Mouse (Mus musculus) limb, embryonic 10.5 days (tissue): ENCODE results near the gene Myh4. TPM values are rescaled to one million over a fixed set of nuclear protein-coding genes. Genes with fewer than 3 reads are reported as not detected.

ENCODE experiments used
- DNase-seq: peaks from one replicate; pipeline ENCODE4 v3.0.0-alpha.2; 2017; ENCODE audit warnings: low spot score
- H3K27ac ChIP-seq: fragments of 300-500 bp; sonication (generic); 2 replicates; pipeline ENCODE4 v1.5.1; 2016; ENCODE audit warnings: mild to moderate bottlenecking
- H3K27me3 ChIP-seq: fragments of 300-500 bp; sonication (generic); 2 replicates; pipeline ENCODE4 v1.6.1; 2016; ENCODE audit warnings: low read depth, mild to moderate bottlenecking; ENCODE audit not compliant: poor library complexity, severe bottlenecking
- H3K36me3 ChIP-seq: fragments of 300-500 bp; sonication (generic); 2 replicates; pipeline ENCODE4 v1.6.1; 2016; ENCODE audit warnings: mild to moderate bottlenecking, moderate library complexity
- H3K4me1 ChIP-seq: fragments of 300-500 bp; sonication (generic); 2 replicates; pipeline ENCODE4 v1.6.1; 2016
- H3K4me3 ChIP-seq: fragments of 300-500 bp; sonication (generic); 2 replicates; pipeline ENCODE4 v1.5.1; 2016; ENCODE audit warnings: mild to moderate bottlenecking, moderate library complexity
- H3K9me3 ChIP-seq: fragments of 300-500 bp; sonication (generic); replicated peaks from 2 replicates; pipeline ENCODE4 v1.6.1; 2016; ENCODE audit warnings: mild to moderate bottlenecking
- WGBS: fragments of 180-500 bp; shearing (Covaris S2); methylation state at CpG from one replicate; pipeline ENCODE4 v1.1.7; 2016; 5-methylcytosine and 5-hydroxymethylcytosine counted together
- polyA plus RNA-seq: library from polyadenylated mRNA; unstranded; fragments of >200 nt; fragmentation: Nextera tagmentation; extraction: Ambion mirVana; gene quantifications from 2 replicates; pipeline ENCODE4 v1.2.1, GENCODE M21; 2016

The Myh4 gene
- not detected in 2 replicates for polyA plus RNA-seq

DNA sequence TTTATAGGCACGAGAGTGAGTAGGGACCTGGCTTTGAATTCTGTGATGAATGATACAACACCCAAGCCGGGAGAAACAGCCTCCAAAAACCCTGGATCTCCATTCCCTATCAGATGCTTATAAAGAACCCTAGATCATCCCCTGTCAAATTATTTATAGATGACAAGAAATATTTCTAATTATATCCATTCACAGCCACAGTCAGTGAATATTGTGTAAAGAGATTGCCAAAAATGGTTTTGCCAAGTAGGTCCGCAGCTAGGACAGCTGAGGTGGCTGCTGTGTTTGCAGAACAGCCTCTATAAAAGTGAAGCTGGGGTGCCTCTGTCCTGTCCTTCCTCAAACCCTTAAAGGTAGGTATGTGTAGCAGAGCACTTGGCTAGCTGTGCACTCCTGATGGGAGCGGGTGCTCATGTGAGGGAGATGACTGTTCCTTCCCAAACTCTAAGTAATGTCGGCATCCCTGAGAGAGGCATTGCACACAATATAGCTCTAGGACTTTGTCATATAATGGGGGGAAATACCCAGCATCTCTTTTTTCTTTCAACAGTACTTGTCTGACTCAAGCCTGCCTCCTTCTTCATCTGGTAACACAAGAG, at the start of gene Myh4:
Gene Myh4 (plus strand): TSS at position 549 of the 599 bp plus-strand sequence.
- no peaks in the 10 kb centered on the region for H3K27me3 ChIP-seq
- H3K27ac ChIP-seq, result no peak within 1 kb of the TSS
- no peaks in the 10 kb centered on the region for H3K9me3 ChIP-seq
- H3K36me3 ChIP-seq, result no peaks in the 10 kb centered on the region
- WGBS, result 77% methylated on average over 5 of the region's 5 CpGs
- H3K4me3 ChIP-seq, result no peak within 1 kb of the TSS
- H3K4me1 ChIP-seq, result no peaks in the 10 kb centered on the region
- no peak for DNase-seq

DNA sequence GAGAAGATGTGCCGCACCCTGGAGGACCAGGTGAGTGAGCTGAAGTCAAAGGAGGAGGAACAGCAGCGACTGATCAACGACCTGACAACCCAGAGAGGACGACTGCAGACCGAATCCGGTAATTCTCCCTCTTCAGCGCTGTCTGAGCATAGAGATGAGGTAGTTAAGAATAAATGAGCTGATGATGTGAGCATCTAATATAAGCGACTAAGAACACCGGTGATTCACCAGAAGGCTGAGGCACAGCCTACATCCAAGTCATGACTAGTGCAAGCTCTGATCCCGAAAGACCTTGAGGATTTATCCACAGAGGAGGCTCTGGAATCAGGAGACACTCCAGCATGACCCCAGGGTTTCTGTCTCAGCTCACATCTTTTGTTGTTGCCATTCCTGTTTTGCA, 47.5 kb upstream of the Myh4 start:
- Histone ChIP-seq H3K27me3 (no peaks in the 10 kb centered on the region), H3K4me3 (no peak overlapping the region), H3K36me3 (no peaks in the 10 kb centered on the region), H3K4me1 (no peaks in the 10 kb centered on the region), H3K27ac (no peak overlapping the region), H3K9me3 (no peaks in the 10 kb centered on the region)
- WGBS, result 86% methylated on average over 10 of the region's 10 CpGs
- no peak for DNase-seq

DNA sequence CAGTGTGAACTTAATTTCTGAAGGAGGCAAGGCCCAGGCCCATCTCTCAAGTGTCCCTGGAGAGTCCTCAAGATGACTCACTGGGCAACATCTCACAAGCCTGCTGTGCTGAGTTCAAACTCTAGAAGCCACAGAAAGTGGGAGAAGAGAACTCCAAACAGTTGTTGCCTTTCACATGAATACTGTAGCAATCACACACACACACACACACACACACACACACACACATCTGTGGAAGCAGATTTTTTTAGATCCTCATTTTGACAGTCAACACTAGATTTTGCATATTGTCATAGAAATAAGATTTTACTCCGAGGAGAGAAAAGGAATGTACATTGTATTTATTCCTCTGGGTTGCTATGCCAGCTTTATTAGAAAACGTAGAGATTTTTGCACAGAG, 47.0 kb upstream of the Myh4 start:
- 86% methylated on average over 2 of the region's 2 CpGs for WGBS
- no peaks in the 10 kb centered on the region for H3K36me3 ChIP-seq
- no peak overlapping the region for H3K27ac ChIP-seq

DNA sequence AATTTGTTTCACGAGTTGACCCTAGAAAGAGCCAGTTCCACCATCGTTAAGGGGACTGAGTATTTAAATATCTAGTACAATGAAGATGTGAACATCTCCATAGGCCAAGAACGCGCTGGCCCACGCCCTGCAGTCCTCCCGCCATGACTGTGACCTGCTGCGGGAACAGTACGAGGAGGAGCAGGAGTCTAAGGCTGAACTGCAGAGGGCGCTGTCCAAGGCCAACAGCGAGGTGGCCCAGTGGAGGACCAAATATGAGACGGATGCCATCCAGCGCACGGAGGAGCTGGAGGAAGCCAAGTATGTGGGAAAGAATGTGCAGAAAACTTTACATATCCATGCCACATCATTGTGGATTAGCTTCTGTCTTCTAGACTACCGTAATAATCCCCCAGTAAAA, 46.3 kb upstream of the Myh4 start:
- Histone ChIP-seq H3K36me3 (no peaks in the 10 kb centered on the region), H3K4me3 (no peak overlapping the region), H3K9me3 (no peaks in the 10 kb centered on the region), H3K27ac (no peak overlapping the region), H3K4me1 (no peaks in the 10 kb centered on the region), H3K27me3 (no peaks in the 10 kb centered on the region)
- no peak for DNase-seq
- 90% methylated on average over 14 of the region's 14 CpGs for WGBS

More for the DNA sequence above, 47.0 kb upstream of the Myh4 start:
- Histone ChIP-seq H3K27me3 (no peaks in the 10 kb centered on the region), H3K4me3 (no peak overlapping the region), H3K9me3 (no peaks in the 10 kb centered on the region), H3K4me1 (no peaks in the 10 kb centered on the region)
- no peak for DNase-seq

DNA sequence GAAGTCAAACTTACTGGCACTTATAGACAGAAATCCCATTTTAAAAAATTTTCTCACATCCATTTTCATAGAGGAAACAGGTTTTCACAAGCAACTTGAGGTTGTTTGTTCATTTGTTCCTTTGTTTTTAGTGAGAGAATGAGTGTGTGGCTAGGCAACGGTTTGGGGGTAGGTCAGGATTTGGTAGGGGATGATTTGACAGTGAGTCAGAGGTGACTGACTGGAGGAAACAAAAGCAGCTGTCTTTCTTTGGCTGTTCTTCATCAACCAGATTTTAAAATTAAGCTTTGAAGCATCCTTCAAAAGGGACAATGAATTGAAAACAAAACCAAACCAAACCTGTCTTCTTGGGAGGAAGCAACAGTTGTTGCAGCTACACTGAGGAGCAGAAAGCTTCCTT, 38.5 kb upstream of the Myh4 start:
- H3K9me3 ChIP-seq, result no peaks in the 10 kb centered on the region
- no peaks in the 10 kb centered on the region for H3K4me1 ChIP-seq
- 79% methylated on average over 1 of the region's 1 CpGs for WGBS
- no peaks in the 10 kb centered on the region for H3K36me3 ChIP-seq
- H3K4me3 ChIP-seq, result no peak overlapping the region
- DNase-seq, result no peak
- no peaks in the 10 kb centered on the region for H3K27me3 ChIP-seq
- H3K27ac ChIP-seq, result no peak overlapping the region

DNA sequence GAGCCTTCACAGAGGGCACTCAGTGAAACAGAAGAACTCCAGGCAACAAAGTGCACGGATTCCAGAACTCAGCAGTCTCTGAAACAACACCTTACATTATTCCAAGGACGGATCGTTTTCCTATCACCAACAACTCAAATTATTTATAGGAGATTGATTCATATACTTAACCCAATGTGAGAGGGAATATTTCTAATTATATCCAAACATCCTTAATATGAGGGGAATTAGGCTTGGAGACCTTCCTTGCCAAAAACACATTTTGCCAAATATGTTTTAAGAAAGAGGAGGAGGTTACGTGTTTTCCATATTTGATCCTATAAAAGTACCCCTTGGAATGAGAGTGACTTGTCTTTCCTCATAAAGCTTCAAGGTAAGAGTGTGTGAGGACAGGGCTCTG, 38.1 kb upstream of the Myh4 start, which contains the start of gene Myh1:
Gene Myh1 (plus strand): TSS at position 301 of the 400 bp plus-strand sequence.
- H3K4me3 ChIP-seq, result no peak within 1 kb of the TSS
- DNase-seq, result no peak
- 88% methylated on average over 4 of the region's 4 CpGs for WGBS
- H3K36me3 ChIP-seq, result no peaks in the 10 kb centered on the region
- H3K27me3 ChIP-seq, result no peaks in the 10 kb centered on the region
- H3K4me1 ChIP-seq, result no peaks in the 10 kb centered on the region
- H3K27ac ChIP-seq, result no peak within 1 kb of the TSS
- H3K9me3 ChIP-seq, result no peaks in the 10 kb centered on the region

DNA sequence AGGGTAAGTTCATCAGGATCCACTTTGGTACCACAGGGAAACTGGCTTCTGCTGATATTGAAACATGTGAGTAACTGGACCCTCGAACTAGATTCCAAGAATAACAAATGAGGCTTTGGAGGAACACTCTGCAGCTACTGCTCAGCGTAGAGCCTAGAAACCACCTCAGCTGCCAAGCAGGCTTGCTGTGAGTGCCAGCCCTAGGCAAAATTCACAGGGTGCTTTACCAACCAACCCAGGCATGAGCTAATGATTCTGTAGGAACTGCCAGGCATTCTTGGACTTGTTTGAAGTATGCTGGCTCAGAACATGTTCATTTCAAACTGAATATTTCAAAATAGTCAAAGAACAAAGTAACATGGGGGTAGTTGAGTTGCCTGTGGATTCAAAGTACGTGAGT, 33.1 kb upstream of the Myh4 start:
- Histone ChIP-seq H3K27me3 (no peaks in the 10 kb centered on the region), H3K36me3 (no peaks in the 10 kb centered on the region), H3K9me3 (no peaks in the 10 kb centered on the region), H3K27ac (no peak overlapping the region), H3K4me3 (no peak overlapping the region), H3K4me1 (no peaks in the 10 kb centered on the region)
- WGBS, result 87% methylated on average over 3 of the region's 3 CpGs
- no peak for DNase-seq

DNA sequence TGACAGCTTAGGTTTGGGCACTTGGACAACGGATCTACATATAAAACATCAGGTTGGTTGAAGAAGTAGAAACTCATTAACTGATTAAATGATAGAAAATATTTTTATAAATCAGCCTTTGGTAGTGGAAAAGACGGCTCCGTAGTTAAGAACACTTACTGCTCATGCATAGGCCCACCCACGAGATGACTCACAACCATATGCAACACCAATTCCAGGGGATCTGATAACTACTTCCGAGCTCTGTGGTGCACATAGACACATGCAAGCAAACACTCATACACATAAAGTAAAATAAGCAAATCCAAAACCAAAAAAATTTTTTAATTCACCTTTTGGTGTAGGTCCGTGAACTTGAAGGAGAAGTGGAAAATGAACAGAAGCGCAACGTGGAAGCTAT, 16.0 kb upstream of the Myh4 start:
- Histone ChIP-seq H3K9me3 (no peaks in the 10 kb centered on the region), H3K27ac (no peak overlapping the region), H3K4me3 (no peak overlapping the region), H3K36me3 (no peaks in the 10 kb centered on the region), H3K4me1 (no peaks in the 10 kb centered on the region), H3K27me3 (no peaks in the 10 kb centered on the region)
- WGBS, result 96% methylated on average over 8 of the region's 8 CpGs
- DNase-seq, result no peak

DNA sequence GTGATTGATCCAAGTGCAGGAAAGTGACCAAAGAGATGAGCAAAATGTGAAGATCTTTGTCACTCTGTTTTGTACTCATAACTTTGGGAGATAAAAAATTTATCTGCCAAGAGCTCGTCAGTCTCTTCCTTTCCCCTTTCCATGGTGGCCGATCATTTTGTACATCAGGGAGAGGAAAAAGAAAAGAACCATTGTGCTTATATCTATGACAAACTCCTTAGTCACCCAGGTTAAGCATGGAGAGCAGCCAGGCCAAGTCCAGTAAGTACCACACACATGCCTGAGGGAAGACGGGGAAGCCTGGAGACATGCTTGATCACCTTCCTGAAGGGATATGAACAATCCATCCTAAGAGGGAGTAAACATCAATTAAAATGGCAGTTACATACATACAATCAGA, 13.4 kb upstream of the Myh4 start:
- Histone ChIP-seq H3K27me3 (no peaks in the 10 kb centered on the region), H3K4me1 (no peaks in the 10 kb centered on the region), H3K4me3 (no peak overlapping the region), H3K9me3 (no peaks in the 10 kb centered on the region), H3K27ac (no peak overlapping the region), H3K36me3 (no peaks in the 10 kb centered on the region)
- WGBS, result 90% methylated on average over 3 of the region's 3 CpGs
- no peak for DNase-seq

DNA sequence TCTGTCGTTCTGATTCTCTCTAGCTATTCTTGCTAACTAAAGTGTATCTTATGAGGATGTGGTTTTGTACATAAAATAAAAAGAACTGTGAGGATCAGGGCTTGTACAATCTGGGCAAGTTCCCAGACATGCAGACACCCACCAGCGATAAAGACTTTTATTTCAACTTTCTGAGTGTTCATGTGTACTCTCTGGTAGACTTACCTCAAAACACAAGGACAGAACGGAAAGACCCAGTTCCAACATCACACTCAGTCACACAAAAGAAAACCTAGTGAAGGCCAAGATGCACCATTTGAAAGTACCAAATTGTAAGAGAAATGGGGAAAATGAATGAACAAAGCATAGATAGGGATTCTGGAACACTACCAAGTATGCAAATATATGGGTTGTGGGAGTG, 9.1 kb upstream of the Myh4 start:
- Histone ChIP-seq H3K36me3 (no peaks in the 10 kb centered on the region), H3K27me3 (no peaks in the 10 kb centered on the region), H3K27ac (no peak overlapping the region), H3K4me1 (no peaks in the 10 kb centered on the region), H3K9me3 (no peaks in the 10 kb centered on the region), H3K4me3 (no peak overlapping the region)
- no peak for DNase-seq
- 94% methylated on average over 3 of the region's 3 CpGs for WGBS

DNA sequence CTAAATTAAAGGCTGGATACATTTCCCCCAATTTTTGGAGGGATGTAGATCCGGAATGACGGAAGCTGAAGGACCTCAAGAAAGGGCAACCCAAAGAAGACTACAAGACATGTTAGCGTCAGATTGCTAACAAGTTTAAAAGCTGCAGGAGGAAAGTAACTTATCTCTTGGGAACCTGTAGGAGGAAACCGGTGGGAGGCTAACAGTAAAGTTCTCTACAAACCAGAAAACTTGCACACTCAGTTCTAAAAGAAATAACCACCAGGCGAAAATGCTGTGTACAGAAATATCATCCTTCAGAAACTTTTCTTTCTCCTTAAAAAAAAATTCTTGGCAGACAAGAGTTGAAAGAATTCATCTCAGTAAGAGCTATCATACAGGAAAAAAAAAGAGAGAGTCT, 8.7 kb upstream of the Myh4 start:
- no peaks in the 10 kb centered on the region for H3K36me3 ChIP-seq
- no peak for DNase-seq
- no peak overlapping the region for H3K27ac ChIP-seq
- H3K27me3 ChIP-seq, result no peaks in the 10 kb centered on the region
- no peak overlapping the region for H3K4me3 ChIP-seq
- no peaks in the 10 kb centered on the region for H3K9me3 ChIP-seq
- WGBS, result 88% methylated on average over 5 of the region's 5 CpGs
- no peaks in the 10 kb centered on the region for H3K4me1 ChIP-seq

DNA sequence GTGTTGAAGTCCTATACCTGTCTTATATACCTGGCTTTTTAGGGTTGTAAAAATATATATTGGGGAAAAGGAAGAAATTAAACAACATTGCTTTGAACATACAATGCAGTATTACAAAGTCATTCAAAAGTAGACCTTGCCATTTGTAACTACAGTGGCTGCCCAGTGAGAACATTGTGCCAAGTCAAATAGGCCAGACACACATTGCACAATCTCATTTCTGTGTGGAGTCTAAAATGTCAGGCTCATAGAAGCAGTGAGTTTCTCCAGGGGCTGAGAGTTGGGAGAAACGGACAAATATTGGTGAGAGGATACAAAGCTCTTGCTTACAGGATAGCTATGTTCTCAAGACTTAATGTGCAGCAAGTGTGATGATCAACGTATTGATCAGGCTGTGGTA, 7.9 kb upstream of the Myh4 start:
- DNase-seq, result no peak
- Histone ChIP-seq H3K27me3 (no peaks in the 10 kb centered on the region), H3K9me3 (no peaks in the 10 kb centered on the region), H3K36me3 (no peaks in the 10 kb centered on the region), H3K4me1 (no peaks in the 10 kb centered on the region), H3K27ac (no peak overlapping the region), H3K4me3 (no peak overlapping the region)
- 91% methylated on average over 2 of the region's 2 CpGs for WGBS

DNA sequence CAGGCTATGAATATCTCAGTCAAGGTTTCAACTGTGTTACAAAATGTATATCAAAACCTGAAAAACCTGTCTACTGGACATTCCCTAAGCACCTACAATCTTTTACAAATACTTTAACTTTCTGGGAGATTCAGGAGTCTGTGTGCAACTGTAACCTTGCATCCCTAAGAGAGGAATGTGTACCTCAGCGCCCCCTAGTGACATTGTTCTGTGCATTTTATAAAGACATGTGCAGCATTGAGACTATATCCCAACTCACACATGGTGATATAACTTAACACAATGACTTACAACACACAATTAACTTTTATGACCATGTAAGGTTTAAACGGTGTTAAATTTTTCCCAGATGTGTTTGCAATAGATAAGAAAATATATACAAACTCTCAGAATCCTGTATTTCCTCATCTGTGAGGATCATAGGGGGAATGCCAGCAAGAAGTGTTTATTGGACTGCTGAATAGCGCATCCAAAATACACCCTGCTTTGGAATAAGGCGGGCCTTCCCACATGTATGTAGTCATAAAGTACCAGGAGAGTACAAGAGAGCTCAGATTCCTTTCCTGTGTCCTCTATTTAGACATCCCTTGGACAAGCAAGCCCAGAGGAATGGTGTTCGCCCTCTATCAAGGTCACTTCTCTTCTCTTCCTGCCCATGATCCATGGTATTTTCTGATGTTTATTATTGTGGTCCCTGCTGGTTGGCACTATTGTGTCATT, 2.0 kb upstream of the Myh4 start:
- H3K4me1 ChIP-seq, result no peaks in the 10 kb centered on the region
- WGBS, result 59% methylated on average over 5 of the region's 5 CpGs
- H3K36me3 ChIP-seq, result no peaks in the 10 kb centered on the region
- no peaks in the 10 kb centered on the region for H3K27me3 ChIP-seq
- DNase-seq, result no peak
- no peaks in the 10 kb centered on the region for H3K9me3 ChIP-seq
- no peak overlapping the region for H3K4me3 ChIP-seq
- no peak overlapping the region for H3K27ac ChIP-seq

DNA sequence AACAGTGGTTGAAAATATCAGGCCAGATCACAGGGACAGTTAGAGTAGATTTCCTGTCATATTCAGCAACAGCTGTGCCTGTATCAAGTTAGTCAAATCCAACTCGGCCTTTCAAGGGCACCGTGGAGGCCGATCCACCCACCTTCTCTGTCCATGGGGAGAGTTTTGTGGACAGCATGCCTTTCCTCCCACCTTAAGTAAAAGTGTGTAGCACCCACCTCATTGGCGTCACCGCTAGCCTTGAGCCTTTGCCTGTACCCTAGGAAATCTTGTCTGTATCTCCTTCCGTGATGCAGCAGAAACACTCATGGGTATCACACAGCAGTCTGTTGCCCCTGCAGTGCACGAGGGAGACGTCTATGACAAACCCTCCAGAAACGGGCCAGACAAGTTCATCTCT, 1.0 kb upstream of the Myh4 start:
- no peak overlapping the region for H3K4me3 ChIP-seq
- H3K27ac ChIP-seq, result no peak overlapping the region
- no peaks in the 10 kb centered on the region for H3K27me3 ChIP-seq
- DNase-seq, result no peak
- H3K4me1 ChIP-seq, result no peaks in the 10 kb centered on the region
- no peaks in the 10 kb centered on the region for H3K9me3 ChIP-seq
- WGBS, result 88% methylated on average over 9 of the region's 9 CpGs
- no peaks in the 10 kb centered on the region for H3K36me3 ChIP-seq
